Comparison of ENCODE assay signal across 8 mouse cellular contexts in the genomic region with DNA sequence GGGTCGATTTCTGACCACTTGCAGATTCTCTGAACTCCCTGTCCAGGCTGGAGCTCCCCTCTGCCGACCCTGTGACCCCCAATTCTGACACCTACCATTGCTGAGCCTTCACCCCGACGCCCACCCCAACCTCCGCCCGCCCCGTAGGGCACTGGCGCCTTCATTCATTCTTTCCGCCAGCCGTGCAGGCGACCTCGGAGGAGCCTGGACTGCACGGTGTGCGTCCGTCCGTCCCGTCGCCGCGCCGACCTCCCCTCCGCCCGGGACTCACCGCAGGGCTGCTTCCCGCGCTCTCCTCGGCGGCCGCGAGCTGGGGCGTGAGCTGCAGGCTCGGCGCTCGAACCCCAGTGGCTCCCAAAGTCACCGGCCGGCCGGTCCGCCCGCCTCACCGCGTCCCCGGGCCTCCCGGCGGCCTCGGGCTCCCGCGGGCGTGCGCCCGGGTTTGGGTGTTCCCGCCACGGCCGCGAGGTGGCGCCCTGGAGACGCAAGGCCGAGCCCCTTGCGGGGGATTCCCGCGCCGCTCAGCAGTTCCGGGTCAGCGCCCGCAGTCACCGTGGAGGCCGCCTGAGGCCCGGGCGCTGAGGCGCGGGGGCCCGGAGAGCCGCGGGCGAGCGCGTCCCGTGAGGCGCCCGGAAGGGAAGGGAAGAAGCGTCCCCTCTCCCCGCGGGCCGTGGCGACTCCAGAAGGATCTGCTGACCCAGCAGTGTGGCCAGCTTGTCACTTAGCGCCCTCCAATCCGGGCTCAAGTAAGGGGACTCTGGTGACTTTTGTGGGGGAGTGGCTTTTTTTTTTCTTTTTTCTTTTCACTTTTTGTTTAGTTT. TPM values are rescaled to one million over a fixed set of nuclear protein-coding genes. Genes with fewer than 3 reads are reported as not detected.
DNase-seq lines count a peak whose midpoint lies in the region; ATAC-seq and TF ChIP-seq lines count a peak whose summit lies in the region.

A gene (plus strand): TSS at position 547 of the 821 bp plus-strand sequence.
A gene (minus strand): TSS at position 679 of the 821 bp plus-strand sequence.

- TF ChIP-seq POLR2A in CH12.LX (IDR thresholded peaks at IDR 0.05; ENCODE audit: low read depth, low read length) = peak; percentile 64; the same call in 1 of the 2 replicates
- TF ChIP-seq POLR2A in lung, adult 2 months (IDR thresholded peaks at IDR 0.05; ENCODE audit: borderline replicate concordance, extremely low read depth, low read depth, low read length) = peak; percentile 34; the same call in 1 of the 2 replicates

- H3K4me2 ChIP-seq in CH12.LX (ENCODE audit: insufficient read depth, low read depth, poor library complexity, severe bottlenecking) = peak within 1 kb of the TSS; percentile 88
- peak within 1 kb of the TSS; percentile 82 for H3K4me2 ChIP-seq in forebrain, embryonic 13.5 days
- H3K4me2 ChIP-seq in neural tube, embryonic 14.5 days (ENCODE audit: low read depth, low read length) = peak within 1 kb of the TSS; percentile 88

- TF ChIP-seq EP300 in CH12.LX (IDR thresholded peaks at IDR 0.05; ENCODE audit: low read length) = peak; percentile 50; the same call in 1 of the 2 replicates

- H3K9ac ChIP-seq in CH12.LX (ENCODE audit: insufficient read depth, low read depth) = peak within 1 kb of the TSS; percentile 96
- peak within 1 kb of the TSS; percentile 70 for H3K9ac ChIP-seq in forebrain, embryonic 13.5 days
- peak within 1 kb of the TSS; percentile 56 for H3K9ac ChIP-seq in neural tube, embryonic 14.5 days (replicated peaks; ENCODE audit: low read depth, low read length)

- peak; percentile 78 for DNase-seq in CH12.LX (ENCODE audit: extremely low read depth)
- DNase-seq in c-Kit-positive CD71-positive TER-119-negative erythroid progenitor cells, embryonic 14.5 days (ENCODE audit: low read depth) = peak; percentile 58
- peak; percentile 86 to 89 for DNase-seq in heart, postnatal 10 days
- peak; percentile 87 to 89 for DNase-seq in kidney, postnatal 4 days
- peak; percentile 87 for DNase-seq in lung, adult 2 months
- peak; percentile 93 for DNase-seq in testis, postnatal 10 days (ENCODE audit: low spot score)

- peak in 1 of 2 experiments; percentile 78; a peak in 2 of 4 replicates for TF ChIP-seq CTCF in CH12.LX (conservative IDR thresholded peaks at IDR 0.05 in 1 of 2, IDR thresholded peaks at IDR 0.05 in 1 of 2; ENCODE audit: low read depth in 2 of 2, low read length in 2 of 2)
- peak; percentile 31; the same call in 1 of the 2 replicates for TF ChIP-seq CTCF in lung, adult 2 months (IDR thresholded peaks at IDR 0.05; ENCODE audit: insufficient read depth, low read length)

- H3K27me3 ChIP-seq in CH12.LX (replicated peaks) = no peaks in the 10 kb centered on the region
- H3K27me3 ChIP-seq in forebrain, embryonic 13.5 days = no peaks in the 10 kb centered on the region
- no peaks in the 10 kb centered on the region for H3K27me3 ChIP-seq in neural tube, embryonic 14.5 days (ENCODE audit: control insufficient read depth, insufficient read depth, low read length)

- ATAC-seq in forebrain, embryonic 13.5 days = peak; percentile 77
- peak; percentile 73 for ATAC-seq in neural tube, embryonic 14.5 days (ENCODE audit: low read depth)

- dilution Hi-C loops in CH12.LX (cut with MboI; ENCODE audit: extremely low pct_ligation_motif_present, extremely low pct_unique_long_range_greater_than_20kb, low sequenced_read_pairs) = no loop called here

- peak within 1 kb of the TSS; percentile 79 to 98 (median 79) for H3K4me3 ChIP-seq in CH12.LX (replicated peaks in 1 of 3; ENCODE audit: low read depth in 2 of 3, low read length in 2 of 3, poor library complexity in 1 of 3)
- H3K4me3 ChIP-seq in forebrain, embryonic 13.5 days = peak within 1 kb of the TSS; percentile 51
- H3K4me3 ChIP-seq in lung, adult 2 months (replicated peaks; ENCODE audit: extremely low read depth, low read depth, low read length) = peak within 1 kb of the TSS; percentile 65
- peak within 1 kb of the TSS; percentile 49 for H3K4me3 ChIP-seq in neural tube, embryonic 14.5 days (ENCODE audit: low read depth, low read length)

- H3K36me3 ChIP-seq in CH12.LX (replicated peaks in 1 of 2; ENCODE audit: control insufficient read depth in 1 of 2, insufficient read depth in 1 of 2, low read length in 1 of 2) = peaks cover 9 to 15% of the 10 kb centered on the region in 2 experiments
- no peaks in the 10 kb centered on the region for H3K36me3 ChIP-seq in forebrain, embryonic 13.5 days (ENCODE audit: poor library complexity, severe bottlenecking)
- H3K36me3 ChIP-seq in neural tube, embryonic 14.5 days (ENCODE audit: control insufficient read depth, insufficient read depth, low read length) = no peaks in the 10 kb centered on the region

- in situ Hi-C loops in CH12.LX (cut with MboI; ENCODE audit: low pct_ligation_motif_present, low pct_unique_long_range_greater_than_20kb, low sequenced_read_pairs) = no loop called here

- TF ChIP-seq RAD21 in CH12.LX (IDR thresholded peaks at IDR 0.05; ENCODE audit: low read depth, low read length) = peak; percentile 45

- intact Hi-C loops in heart, postnatal 10 days (cut with DNase I) = no loop called here

- peaks cover 8 to 45% of the 10 kb centered on the region in 2 experiments for H3K4me1 ChIP-seq in CH12.LX (ENCODE audit: control insufficient read depth in 1 of 2, insufficient read depth in 2 of 2)
- H3K4me1 ChIP-seq in forebrain, embryonic 13.5 days = peaks cover 10% of the 10 kb centered on the region; the same call in 1 of the 2 replicates
- peaks cover 2% of the 10 kb centered on the region for H3K4me1 ChIP-seq in lung, adult 2 months (ENCODE audit: control insufficient read depth, insufficient read depth, low read length)
- 0 out of 2 replicates have a peak, but pooled peaks cover 6% of the 10 kb centered on the region for H3K4me1 ChIP-seq in neural tube, embryonic 14.5 days (ENCODE audit: control insufficient read depth, insufficient read depth, low read length)

- no peaks in the 10 kb centered on the region for H3K9me3 ChIP-seq in CH12.LX (replicated peaks; ENCODE audit: low read length)
- no peaks in the 10 kb centered on the region for H3K9me3 ChIP-seq in forebrain, embryonic 13.5 days (replicated peaks)
- no peaks in the 10 kb centered on the region for H3K9me3 ChIP-seq in neural tube, embryonic 14.5 days (ENCODE audit: control insufficient read depth, low read length)

- peak within 1 kb of the TSS; percentile 73 for H3K27ac ChIP-seq in CH12.LX (ENCODE audit: insufficient read depth, low read depth)
- H3K27ac ChIP-seq in forebrain, embryonic 13.5 days = no peak within 1 kb of the TSS
- H3K27ac ChIP-seq in neural tube, embryonic 14.5 days (ENCODE audit: low read depth, low read length) = no peak within 1 kb of the TSS

- peaks cover 11% of the 10 kb centered on the region for H3K79me2 ChIP-seq in CH12.LX (replicated peaks; ENCODE audit: control insufficient read depth, extremely low read depth, insufficient read depth, poor library complexity, severe bottlenecking)

- WGBS in forebrain, embryonic 13.5 days = under 1% methylated on average over 76 of the region's 86 CpGs
- under 1% methylated on average over 86 of the region's 86 CpGs for WGBS in lung, adult 2 months
- under 1% methylated on average over 84 of the region's 86 CpGs for WGBS in neural tube, embryonic 14.5 days

TF ChIP-seq in CH12.LX, 34 proteins besides CTCF, POLR2A, EP300 and RAD21 (continues in another document):
- TF ChIP-seq SMC3 (IDR thresholded peaks at IDR 0.05; ENCODE audit: low read depth, low read length) (peak; percentile 42), TBP (conservative IDR thresholded peaks at IDR 0.05; ENCODE audit: low read depth, low read length) (no peak), GABPA (IDR thresholded peaks at IDR 0.05; ENCODE audit: insufficient replicate concordance, low read depth, low read length) (no peak), UBTF (IDR thresholded peaks at IDR 0.05; ENCODE audit: low read depth, low read length) (peak; percentile 93), ZKSCAN1 (IDR thresholded peaks at IDR 0.05; ENCODE audit: borderline replicate concordance, low read depth, low read length) (no peak), BHLHE40 (IDR thresholded peaks at IDR 0.05; ENCODE audit: low read depth, low read length) (peak; percentile 82), MAFK (IDR thresholded peaks at IDR 0.05; ENCODE audit: insufficient replicate concordance, low read length) (peak; percentile 78), PAX5 (IDR thresholded peaks at IDR 0.05; ENCODE audit: low read length) (no peak), KAT2A (IDR thresholded peaks at IDR 0.05; ENCODE audit: insufficient replicate concordance, low read length) (no peak), E2F4 (IDR thresholded peaks at IDR 0.05; ENCODE audit: insufficient replicate concordance, low read depth, low read length) (no peak), ZMIZ1 (IDR thresholded peaks at IDR 0.05; ENCODE audit: low read depth, low read length) (no peak), JUND (conservative IDR thresholded peaks at IDR 0.05; ENCODE audit: low read depth, low read length) (no peak), ELF1 (IDR thresholded peaks at IDR 0.05; ENCODE audit: low read depth, low read length) (peak; percentile 91), MEF2A (IDR thresholded peaks at IDR 0.05; ENCODE audit: borderline replicate concordance, low read depth, low read length) (peak; percentile 79), ZC3H11A (IDR thresholded peaks at IDR 0.05; ENCODE audit: low read depth, low read length) (no peak), SIN3A (IDR thresholded peaks at IDR 0.05; ENCODE audit: low read length) (no peak), IRF4 (IDR thresholded peaks at IDR 0.05; ENCODE audit: low read depth, low read length) (peak; percentile 67; the same call in 1 of the 2 replicates), USF2 (conservative IDR thresholded peaks at IDR 0.05; ENCODE audit: low read depth, low read length) (no peak)

RNA-seq across cellular contexts. Expression of the first gene that starts in this region (rescaled TPM):
- total RNA-seq in CH12.LX (2012; rRNA removed) (4.7 and 5.0 TPM in 2 replicates), CH12.LX (2014; rRNA removed) (21.8 and 22.3 TPM in 2 replicates)
- polyA plus RNA-seq in CH12.LX (2012; ENCODE audit: insufficient read length, low read depth) = 11.4 and 11.6 TPM in 2 replicates
- 0.79 and 1.1 TPM in 2 replicates for polyA plus RNA-seq in forebrain, embryonic 13.5 days (2015; fragmentation: Nextera tagmentation; extraction: Ambion mirVana)
- 1 to 10 TPM in 1 of 2 experiments, under 1 TPM in 1; 0.96 to 1.4 TPM for total RNA-seq in heart, postnatal 10 days (2021)
- polyA plus RNA-seq in lung, adult 2 months (2012; rRNA removed) = 1.0 and 1.1 TPM in 2 replicates
- 0.63 and 0.84 TPM in 2 replicates for polyA plus RNA-seq in neural tube, embryonic 14.5 days (2014; fragmentation: Nextera tagmentation; extraction: Ambion mirVana)

RNA-seq across cellular contexts. Expression of the second gene that starts in this region (rescaled TPM):
- total RNA-seq in CH12.LX (2012; rRNA removed) (19.2 and 27.1 TPM in 2 replicates), CH12.LX (2014; rRNA removed) (39.5 and 45.2 TPM in 2 replicates)
- 42.3 and 42.7 TPM in 2 replicates for polyA plus RNA-seq in CH12.LX (2012; ENCODE audit: insufficient read length, low read depth)
- polyA plus RNA-seq in forebrain, embryonic 13.5 days (2015; fragmentation: Nextera tagmentation; extraction: Ambion mirVana) = 2.1 and 2.6 TPM in 2 replicates
- 1 to 10 TPM; 5.0 to 5.7 TPM for total RNA-seq in heart, postnatal 10 days (2021)
- 3.5 and 5.6 TPM in 2 replicates for polyA plus RNA-seq in lung, adult 2 months (2012; rRNA removed)
- 1.1 and 3.3 TPM in 2 replicates for polyA plus RNA-seq in neural tube, embryonic 14.5 days (2014; fragmentation: Nextera tagmentation; extraction: Ambion mirVana)
